Comparison of ENCODE assay signal across 15 mouse cellular contexts in the genomic region with DNA sequence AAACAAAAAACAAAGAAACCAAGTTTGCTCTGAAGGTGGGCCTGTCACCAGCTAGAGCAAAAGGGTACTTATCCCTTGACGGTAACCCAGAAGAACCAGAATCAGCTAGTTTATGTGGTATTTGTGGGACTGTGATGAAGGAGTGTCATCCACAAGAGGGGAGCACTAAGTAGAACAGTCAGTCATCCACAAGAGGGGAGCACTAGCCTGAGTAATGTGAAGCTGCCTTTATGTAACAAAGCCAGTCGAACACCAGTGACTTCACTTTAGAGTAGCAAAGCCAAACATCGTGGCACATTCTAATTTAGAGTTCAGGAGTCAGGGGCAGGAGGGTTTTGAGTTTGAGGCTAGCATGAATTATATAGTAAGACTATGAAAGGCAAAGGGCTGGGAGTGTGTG. TPM values are rescaled to one million over a fixed set of nuclear protein-coding genes. Genes with fewer than 3 reads are reported as not detected.
DNase-seq lines count a peak whose midpoint lies in the region; ATAC-seq and TF ChIP-seq lines count a peak whose summit lies in the region.
"Had no signal": no experiment of that assay in that cellular context is flagged by ENCODE, and none has a peak within 500 bp of the region (broad histone marks: within the 10 kb centered on the region; RNA-seq: fewer than 3 reads in every experiment).

No protein-coding gene starts in this region.

- no peak overlapping the region for H3K4me2 ChIP-seq in midbrain, postnatal 0 days (ENCODE audit: low read depth, low read length, poor library complexity, severe bottlenecking)
- H3K4me2 ChIP-seq: neural tube, embryonic 13.5 days had no signal

- no peak for TF ChIP-seq POLR2A in kidney, adult 2 months (IDR thresholded peaks at IDR 0.05; ENCODE audit: low read depth, low read length)

- no peak overlapping the region for H3K27ac ChIP-seq in midbrain, postnatal 0 days (ENCODE audit: low read depth, low read length)
- no peak overlapping the region for H3K27ac ChIP-seq in midbrain, embryonic 10.5 days (replicated peaks)
- H3K27ac ChIP-seq in kidney, adult 2 months (ENCODE audit: insufficient read depth, low read depth, low read length), result no peak overlapping the region
- H3K27ac ChIP-seq: neural tube, embryonic 13.5 days had no signal

- H3K27me3 ChIP-seq in midbrain, postnatal 0 days (ENCODE audit: insufficient read depth, low read length), result no peaks in the 10 kb centered on the region
- H3K27me3 ChIP-seq in midbrain, embryonic 10.5 days (ENCODE audit: low read depth, poor library complexity, severe bottlenecking), result no peaks in the 10 kb centered on the region
- H3K27me3 ChIP-seq in kidney, adult 2 months (replicated peaks; ENCODE audit: control insufficient read depth, insufficient read depth, low read length), result no peaks in the 10 kb centered on the region
- H3K27me3 ChIP-seq: megakaryocyte, embryonic 14.5 days; neural tube, embryonic 13.5 days had no signal

- H3K9me3 ChIP-seq in midbrain, postnatal 0 days (ENCODE audit: low read length), result no peaks in the 10 kb centered on the region
- no peaks in the 10 kb centered on the region for H3K9me3 ChIP-seq in midbrain, embryonic 10.5 days (replicated peaks)
- H3K9me3 ChIP-seq: heart, embryonic 10.5 days; megakaryocyte, embryonic 14.5 days; neural tube, embryonic 13.5 days had no signal

- ATAC-seq in midbrain, postnatal 0 days (ENCODE audit: low FRiP score), result no peak

- H3K36me3 ChIP-seq in midbrain, postnatal 0 days (ENCODE audit: insufficient read depth, low read length), result peaks cover 4% of the 10 kb centered on the region; the same call in 1 of the 2 replicates
- no peaks in the 10 kb centered on the region; the same call in 1 of the 2 replicates for H3K36me3 ChIP-seq in midbrain, embryonic 10.5 days
- H3K36me3 ChIP-seq in kidney, adult 2 months (ENCODE audit: control insufficient read depth, insufficient read depth, low read length), result no peaks in the 10 kb centered on the region
- H3K36me3 ChIP-seq: heart, embryonic 10.5 days; neural tube, embryonic 13.5 days had no signal

- no peak overlapping the region for H3K9ac ChIP-seq in midbrain, postnatal 0 days (replicated peaks; ENCODE audit: low read length, poor library complexity, severe bottlenecking)
- H3K9ac ChIP-seq: neural tube, embryonic 13.5 days had no signal

- 67% methylated on average over 3 of the region's 3 CpGs for WGBS in midbrain, postnatal 0 days
- 85% methylated on average over 3 of the region's 3 CpGs for WGBS in midbrain, embryonic 10.5 days
- 35% methylated on average over 3 of the region's 3 CpGs for WGBS in kidney, adult 2 months

- TF ChIP-seq CTCF in midbrain, postnatal 0 days (IDR thresholded peaks at IDR 0.05), result peak; percentile 54
- peak; percentile 27; the same call in 1 of the 2 replicates for TF ChIP-seq CTCF in kidney, adult 2 months (conservative IDR thresholded peaks at IDR 0.05; ENCODE audit: insufficient read depth, insufficient read length, low read depth, low read length)

- H3K4me1 ChIP-seq in midbrain, postnatal 0 days (ENCODE audit: insufficient read depth, low read length), result no peaks in the 10 kb centered on the region
- peaks cover 19% of the 10 kb centered on the region for H3K4me1 ChIP-seq in midbrain, embryonic 10.5 days
- H3K4me1 ChIP-seq in kidney, adult 2 months (ENCODE audit: control insufficient read depth, insufficient read depth, low read length), result peaks cover 13% of the 10 kb centered on the region; the same call in 1 of the 2 replicates

- intact Hi-C loops in heart, postnatal 10 days (cut with DNase I), result loop anchor here (5.0 to 10.0 kb wide), 4 partner anchors 161 to 1318 kb away; partner anchors contain the start of genes Cep290 and Tmtc3
- intact Hi-C loops in heart, postnatal 14 days (cut with DNase I), result loop anchor here (1.0 to 5.0 kb wide), 5 partner anchors 246 to 411 kb away; no protein-coding TSS in a partner anchor
- intact Hi-C loops in gastrocnemius, postnatal 36 days (cut with DNase I), result no loop called here

- DNase-seq in heart, postnatal 10 days, result peak; percentile 40 to 54
- DNase-seq in heart, postnatal 14 days, result no peak
- DNase-seq in midbrain, postnatal 0 days (ENCODE audit: low spot score), result peak; percentile 19
- DNase-seq in midbrain, embryonic 10.5 days (ENCODE audit: low spot score), result no peak
- DNase-seq in kidney, adult 2 months, result peak; percentile 40
- DNase-seq in naive thymus-derived CD4-positive, alpha-beta T cell, adult 2 months (ENCODE audit: low read depth), result peak; percentile 40
- no peak for DNase-seq in gastrocnemius, postnatal 36 days
- DNase-seq in gastrocnemius, postnatal 25 days, result no peak
- DNase-seq: cerebellum, postnatal 14 days; left cerebral cortex, postnatal 4 days had no signal

- H3K4me3 ChIP-seq in midbrain, postnatal 0 days (ENCODE audit: low read depth, low read length), result no peak overlapping the region
- H3K4me3 ChIP-seq in midbrain, embryonic 10.5 days, result no peak overlapping the region
- no peak overlapping the region for H3K4me3 ChIP-seq in kidney, adult 2 months (ENCODE audit: insufficient read depth, low read depth, low read length)
- H3K4me3 ChIP-seq: heart, embryonic 10.5 days; megakaryocyte, embryonic 14.5 days; neural tube, embryonic 13.5 days had no signal

RNA-seq across cellular contexts. Expression of gene Phxr2, which starts 40.3 kb away (rescaled TPM):
- total RNA-seq in heart, postnatal 10 days (2021), result not detected
- total RNA-seq in heart, postnatal 14 days (2021), result not detected
- total RNA-seq in midbrain, postnatal 0 days (2014; rRNA removed), result not detected in 2 replicates
- not detected in 2 replicates for polyA plus RNA-seq in midbrain, postnatal 0 days (2015; fragmentation: Nextera tagmentation; extraction: Ambion mirVana)
- 0.11 and 0.23 TPM in 2 replicates for polyA plus RNA-seq in midbrain, embryonic 10.5 days (2016; fragmentation: Nextera tagmentation; extraction: Ambion mirVana)
- not detected in 2 replicates for polyA plus RNA-seq in kidney, adult 2 months (2012; rRNA removed)
- total RNA-seq in gastrocnemius, postnatal 36 days (2021), result not detected
- total RNA-seq in gastrocnemius, postnatal 25 days (2021), result not detected
- total RNA-seq: adrenal gland, postnatal 4 days; ES-E14; left cerebral cortex, postnatal 4 days had no signal
- polyA plus RNA-seq: heart, embryonic 10.5 days; neural tube, embryonic 13.5 days had no signal

RNA-seq across cellular contexts. Expression of gene Galnt4, which starts 58.4 kb away (rescaled TPM):
- 1 to 10 TPM; 4.9 to 6.1 TPM for total RNA-seq in heart, postnatal 10 days (2021)
- 1 to 10 TPM; 4.0 to 4.2 TPM for total RNA-seq in heart, postnatal 14 days (2021)
- total RNA-seq in midbrain, postnatal 0 days (2014; rRNA removed), result 4.1 and 4.7 TPM in 2 replicates
- 2.4 and 2.5 TPM in 2 replicates for polyA plus RNA-seq in midbrain, postnatal 0 days (2015; fragmentation: Nextera tagmentation; extraction: Ambion mirVana)
- 3.5 and 3.6 TPM in 2 replicates for polyA plus RNA-seq in midbrain, embryonic 10.5 days (2016; fragmentation: Nextera tagmentation; extraction: Ambion mirVana)
- polyA plus RNA-seq in kidney, adult 2 months (2012; rRNA removed), result 1.7 and 1.8 TPM in 2 replicates
- total RNA-seq in gastrocnemius, postnatal 36 days (2021), result 1 to 10 TPM; 1.2 to 1.5 TPM
- 1 to 10 TPM; 1.5 to 1.9 TPM for total RNA-seq in gastrocnemius, postnatal 25 days (2021)

RNA-seq across cellular contexts. Expression of gene Poc1b, which starts 59.6 kb away (rescaled TPM):
- 10 to 100 TPM; 10.5 to 12.1 TPM for total RNA-seq in heart, postnatal 10 days (2021)
- total RNA-seq in heart, postnatal 14 days (2021), result 1 to 10 TPM; 7.6 to 8.8 TPM
- total RNA-seq in midbrain, postnatal 0 days (2014; rRNA removed), result 11.0 and 12.9 TPM in 2 replicates
- polyA plus RNA-seq in midbrain, postnatal 0 days (2015; fragmentation: Nextera tagmentation; extraction: Ambion mirVana), result 8.2 and 8.9 TPM in 2 replicates
- 28.3 and 32.6 TPM in 2 replicates for polyA plus RNA-seq in midbrain, embryonic 10.5 days (2016; fragmentation: Nextera tagmentation; extraction: Ambion mirVana)
- polyA plus RNA-seq in kidney, adult 2 months (2012; rRNA removed), result 6.9 and 10.2 TPM in 2 replicates
- total RNA-seq in gastrocnemius, postnatal 36 days (2021), result 1 to 10 TPM; 3.7 to 3.8 TPM
- total RNA-seq in gastrocnemius, postnatal 25 days (2021), result 1 to 10 TPM; 3.5 to 4.0 TPM

Comparison
In these comparisons a context has a peak if more than half of its experiments do, and no peak if none do; other contexts are left out.
1. DNase-seq: peak in heart, postnatal 10 days (2 of 2), midbrain, postnatal 0 days (single experiment), kidney, adult 2 months (single experiment) and naive thymus-derived CD4-positive, alpha-beta T cell, adult 2 months (single experiment); none in heart, postnatal 14 days (0 of 2), midbrain, embryonic 10.5 days (single experiment), gastrocnemius, postnatal 36 days (0 of 2) and gastrocnemius, postnatal 25 days (single experiment).